Mouse (Mus musculus) lung, embryonic 16.5 days (tissue): ENCODE results near the gene Gm11568. TPM values are rescaled to one million over a fixed set of nuclear protein-coding genes. Genes with fewer than 3 reads are reported as not detected.
"Not testable (repeated sequence)": the region's sequence is repeated elsewhere in the genome, so short reads cannot be mapped to it uniquely, and the experiment has no call there.

Experiments
- ATAC-seq: fragments of 200-750 bp; cut with Nextera tagmentation; 2 replicates; pipeline ENCODE4 v1.8.0; 2017; ENCODE audit warnings: low read depth, mild to moderate bottlenecking, moderate library complexity
- H3K27ac ChIP-seq: fragments of 300-500 bp; sonication (generic); 2 replicates; pipeline ENCODE4 v1.5.1; 2014; ENCODE audit warnings: mild to moderate bottlenecking, control low read depth, low read length
- H3K27me3 ChIP-seq: fragments of 300-500 bp; sonication (generic); 2 replicates; pipeline ENCODE4 v1.6.1; 2014; ENCODE audit warnings: low read depth, low read length, mixed read lengths; ENCODE audit not compliant: control insufficient read depth, insufficient read depth
- H3K36me3 ChIP-seq: fragments of 300-500 bp; sonication (generic); 2 replicates; pipeline ENCODE4 v1.6.1; 2014; ENCODE audit warnings: low read length; ENCODE audit not compliant: control insufficient read depth, insufficient read depth
- H3K4me1 ChIP-seq: fragments of 300-500 bp; sonication (generic); replicated peaks from 2 replicates; pipeline ENCODE4 v1.6.1; 2014; ENCODE audit warnings: low read length, mixed read lengths; ENCODE audit not compliant: control insufficient read depth, insufficient read depth
- H3K4me2 ChIP-seq: fragments of 300-500 bp; sonication (generic); 2 replicates; pipeline ENCODE4 v1.6.1; 2014; ENCODE audit warnings: low read depth, low read length, control low read depth
- H3K4me3 ChIP-seq: fragments of 300-500 bp; sonication (generic); 2 replicates; pipeline ENCODE4 v1.5.1; 2014; ENCODE audit warnings: mild to moderate bottlenecking, low read length, control low read depth
- H3K9ac ChIP-seq: fragments of 300-500 bp; sonication (generic); 2 replicates; pipeline ENCODE4 v1.6.1; 2014; ENCODE audit warnings: low read length, control low read depth
- H3K9me3 ChIP-seq: fragments of 300-500 bp; sonication (generic); 2 replicates; pipeline ENCODE4 v1.6.1; 2016; ENCODE audit warnings: low read length; ENCODE audit not compliant: control insufficient read depth
- WGBS: fragments of 180-500 bp; shearing (Covaris S2); extraction: QIAGEN DNeasy Blood & Tissue Kit; methylation state at CpG from one replicate; pipeline ENCODE4 v1.1.7; 2014; 5-methylcytosine and 5-hydroxymethylcytosine counted together
- polyA plus RNA-seq: library from polyadenylated mRNA; unstranded; fragments of >200 nt; fragmentation: Nextera tagmentation; extraction: Ambion mirVana; gene quantifications from 2 replicates; pipeline ENCODE4 v1.2.1, GENCODE M21; 2015

Gm11568 gene
- polyA plus RNA-seq, 1 experiment from 2014 or later = not detected

- not testable (repeated sequence) for H3K4me1 ChIP-seq, H3K9me3 ChIP-seq, H3K36me3 ChIP-seq, H3K27me3 ChIP-seq, H3K4me2 ChIP-seq, H3K4me3 ChIP-seq, H3K9ac ChIP-seq, H3K27ac ChIP-seq, ATAC-seq
- 55% methylated on average over 1 of the region's 1 CpGs for WGBS
These were observed 15.4 kb downstream of the Gm11568 start, which contains the start of gene Krtap9-1 for GRCm38 (mm10) chr11:99873089-99873488. Krtap9-1 (plus strand) TSS chr11:99873389.

GRCm38 (mm10) chr11:99878887-99879286 lies 21.2 kb downstream of the Gm11568 start, which contains the start of gene Gm11567:
Gm11567 (plus strand) TSS chr11:99879187.
- not testable (repeated sequence) for H3K9ac ChIP-seq, H3K27ac ChIP-seq, H3K4me1 ChIP-seq, H3K4me2 ChIP-seq, H3K9me3 ChIP-seq, ATAC-seq, H3K36me3 ChIP-seq, H3K27me3 ChIP-seq, H3K4me3 ChIP-seq
- 46% methylated on average over 1 of the region's 1 CpGs for WGBS

GRCm38 (mm10) chr11:99907620-99908019 lies 49.9 kb downstream of the Gm11568 start, which contains the start of gene Krtap31-1:
Krtap31-1 (plus strand) TSS chr11:99907920.
- Histone ChIP-seq H3K9ac (no peak within 1 kb of the TSS), H3K9me3 (no peaks in the 10 kb centered on the region), H3K27ac (no peak within 1 kb of the TSS), H3K27me3 (no peaks in the 10 kb centered on the region), H3K4me2 (no peak within 1 kb of the TSS), H3K4me1 (no peaks in the 10 kb centered on the region), H3K4me3 (no peak within 1 kb of the TSS), H3K36me3 (no peaks in the 10 kb centered on the region)
- WGBS = 61% methylated on average over 2 of the region's 2 CpGs
- no peak for ATAC-seq

Other genes starting within 250 kb of the Gm11568 start
- not detected in 2 replicates for gene Gm11937, start 247.7 kb upstream of the Gm11568 start, polyA plus RNA-seq
- gene Krtap2-4, start 243.1 kb upstream of the Gm11568 start, polyA plus RNA-seq = not detected in 2 replicates
- gene Gm11562, start 237.5 kb upstream of the Gm11568 start, polyA plus RNA-seq = not detected in 2 replicates
- gene Krtap4-1, start 229.7 kb upstream of the Gm11568 start, polyA plus RNA-seq = not detected in 2 replicates
- not detected in 2 replicates for gene Krtap4-2, start 222.8 kb upstream of the Gm11568 start, polyA plus RNA-seq
- gene Krtap4-7, start 213.8 kb upstream of the Gm11568 start, polyA plus RNA-seq = not detected in 2 replicates
- not detected in 2 replicates for gene Gm11555, start 207.7 kb upstream of the Gm11568 start, polyA plus RNA-seq
- not detected in 2 replicates for gene Gm11563, start 199.0 kb upstream of the Gm11568 start, polyA plus RNA-seq
- gene Krtap4-6, start 192.0 kb upstream of the Gm11568 start, polyA plus RNA-seq = not detected in 2 replicates
- not detected in 2 replicates for gene Gm14190, start 167.2 kb upstream of the Gm11568 start, polyA plus RNA-seq
- not detected in 2 replicates for gene Gm14180, start 123.6 kb upstream of the Gm11568 start, polyA plus RNA-seq
- not detected in 2 replicates for gene Gm11595, start 85.0 kb upstream of the Gm11568 start, polyA plus RNA-seq
- not detected in 2 replicates for gene Krtap4-8, start 77.2 kb upstream of the Gm11568 start, polyA plus RNA-seq
- not detected in 2 replicates for gene Krtap4-9, start 72.7 kb upstream of the Gm11568 start, polyA plus RNA-seq
- gene Gm11596, start 64.5 kb upstream of the Gm11568 start, polyA plus RNA-seq = not detected in 2 replicates
- not detected in 2 replicates for gene Gm11569, start 59.0 kb upstream of the Gm11568 start, polyA plus RNA-seq
- gene Gm11554, start 53.5 kb upstream of the Gm11568 start, polyA plus RNA-seq = not detected in 2 replicates
- gene Krtap4-13, start 48.0 kb upstream of the Gm11568 start, polyA plus RNA-seq = not detected in 2 replicates
- gene Gm11564, start 42.3 kb upstream of the Gm11568 start, polyA plus RNA-seq = not detected in 2 replicates
- gene 2300003K06Rik, start 19.9 kb upstream of the Gm11568 start, polyA plus RNA-seq = not detected in 2 replicates
- gene Krtap4-16, start 6.3 kb upstream of the Gm11568 start, polyA plus RNA-seq = not detected in 2 replicates
- not detected in 2 replicates for gene Gm11559, start 6.6 kb downstream of the Gm11568 start, polyA plus RNA-seq
- gene Krtap9-1, start 15.5 kb downstream of the Gm11568 start, polyA plus RNA-seq = not detected in 2 replicates
- not detected in 2 replicates for gene Gm11567, start 21.3 kb downstream of the Gm11568 start, polyA plus RNA-seq
- gene Krtap31-1, start 50.0 kb downstream of the Gm11568 start, polyA plus RNA-seq = not detected in 2 replicates
- gene Gm11565, start 56.8 kb downstream of the Gm11568 start, polyA plus RNA-seq = not detected in 2 replicates
- not detected in 2 replicates for gene Krtap31-2, start 78.4 kb downstream of the Gm11568 start, polyA plus RNA-seq
- not detected in 2 replicates for gene Krtap9-5, start 90.6 kb downstream of the Gm11568 start, polyA plus RNA-seq
- not detected in 2 replicates for gene Krtap29-1, start 121.1 kb downstream of the Gm11568 start, polyA plus RNA-seq
- gene Krtap16-1, start 128.7 kb downstream of the Gm11568 start, polyA plus RNA-seq = not detected in 2 replicates
- 0.83 and 1.2 TPM in 2 replicates for gene Krtap17-1, start 136.1 kb downstream of the Gm11568 start, polyA plus RNA-seq
- gene Krt33a, start 158.3 kb downstream of the Gm11568 start, polyA plus RNA-seq = not detected in 2 replicates
- gene Krt33b, start 172.0 kb downstream of the Gm11568 start, polyA plus RNA-seq = not detected in 2 replicates
- 0.21 and 0.44 TPM in 2 replicates for gene Krt34, start 183.6 kb downstream of the Gm11568 start, polyA plus RNA-seq
- gene Krt31, start 192.6 kb downstream of the Gm11568 start, polyA plus RNA-seq = 0.10 and 0.21 TPM in 2 replicates
- gene Krt32, start 230.3 kb downstream of the Gm11568 start, polyA plus RNA-seq = not detected in 2 replicates
- not detected in 2 replicates for gene Krt35, start 238.3 kb downstream of the Gm11568 start, polyA plus RNA-seq
- gene Krt36, start 247.7 kb downstream of the Gm11568 start, polyA plus RNA-seq = 0.20 TPM in 1 of 2 replicates, not detected in the other